Mouse (Mus musculus) liver (tissue): ENCODE measurements around the gene Olfr1336.
A peak's percentile ranks its signal among the peaks of the same experiment; 100 is the strongest.
"Not testable (repeated sequence)": the region's sequence is repeated elsewhere in the genome, so short reads cannot be mapped to it uniquely, and the experiment has no call there.

ENCODE experiments used
- DNase-seq: peaks from one replicate; pipeline ENCODE4 v3.0.0-alpha.2; 2020; ENCODE audit warnings: mixed read lengths

The Olfr1336 gene

DNA sequence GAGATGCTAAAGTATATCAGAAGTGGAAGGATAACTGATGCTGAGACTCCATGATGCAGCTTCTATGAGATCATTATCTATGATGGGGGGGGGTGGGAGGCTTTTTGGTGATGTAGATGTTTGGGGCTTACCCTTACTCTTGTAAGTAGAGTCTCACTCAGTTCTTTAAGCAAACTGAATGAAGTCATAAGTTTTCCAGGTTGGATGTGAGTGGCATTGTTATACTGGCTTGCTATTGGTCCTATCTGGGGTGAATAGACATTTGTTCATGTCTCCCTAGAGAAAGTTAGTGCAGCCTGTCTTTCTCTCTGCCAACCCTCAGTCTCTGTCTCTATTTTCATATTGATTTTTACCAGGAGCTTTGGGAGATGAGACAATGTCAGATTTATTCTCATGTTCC lies at the start of gene Olfr1336:
Gene Olfr1336 (plus strand): TSS at position 301 of the 400 bp plus-strand sequence.
- DNase-seq = no peak

DNA sequence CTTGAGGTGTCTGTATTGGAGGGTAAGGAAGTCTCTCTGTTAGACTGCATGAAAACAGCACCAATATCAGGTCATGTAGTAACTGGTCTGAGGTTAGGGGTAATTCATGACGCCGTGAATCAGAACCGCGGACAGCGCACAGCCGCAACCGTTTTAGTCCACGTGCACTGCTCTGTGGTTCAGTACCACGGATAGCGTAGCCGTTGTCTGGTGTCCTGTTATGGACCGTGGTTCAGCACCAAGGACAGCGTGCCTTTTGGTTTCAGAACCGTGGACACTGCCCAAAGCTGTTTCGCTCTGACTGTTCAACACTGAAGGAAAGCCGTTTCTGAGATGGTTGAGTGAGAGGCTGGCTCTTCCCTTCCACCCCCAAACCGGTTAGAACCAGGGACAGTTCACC lies 45.9 kb upstream of the Olfr1336 start, which contains the start of gene Gm20715:
Gene Gm20715 (plus strand): TSS at position 235 of the 400 bp plus-strand sequence.
- DNase-seq = peak; percentile 89

DNA sequence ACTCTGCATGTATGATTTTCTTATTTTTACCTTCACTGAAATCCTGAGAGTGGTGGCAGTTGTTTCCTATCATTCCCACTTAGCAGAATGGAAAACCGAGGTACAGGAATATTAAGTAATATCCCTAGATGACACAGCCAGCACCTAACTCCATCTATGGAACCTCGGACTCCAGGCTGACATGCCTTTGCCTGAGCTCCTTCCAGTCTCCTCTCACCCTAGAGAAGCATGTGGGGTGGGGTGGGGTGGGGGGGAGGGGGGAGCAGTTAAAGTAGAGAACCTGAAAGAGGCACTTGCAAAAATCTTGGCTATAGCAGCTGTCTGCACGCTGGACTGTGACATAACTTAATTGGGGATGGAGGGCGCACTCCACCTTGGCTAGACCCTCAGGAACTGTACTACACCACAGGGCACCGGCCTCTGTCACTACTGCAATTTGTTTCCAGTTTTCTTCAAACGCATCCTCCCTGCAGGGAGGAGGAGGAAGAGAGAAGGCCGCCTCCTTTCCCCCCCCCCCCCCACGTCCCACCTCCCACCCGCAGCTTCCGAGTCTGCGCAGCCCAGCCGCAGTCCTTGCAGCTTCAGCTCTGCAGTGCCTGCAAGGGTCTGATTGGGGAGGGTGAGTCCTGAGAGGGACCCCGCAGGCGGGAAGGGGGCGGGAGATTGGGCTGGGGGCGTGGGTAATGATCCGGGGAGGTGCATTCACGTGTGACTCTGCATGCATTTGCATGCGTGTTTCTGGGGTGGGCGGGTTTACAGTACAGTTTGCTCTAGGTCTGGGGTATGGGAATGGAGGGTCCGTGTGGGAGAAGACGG lies 41.1 kb upstream of the Olfr1336 start:
- no peak for DNase-seq

DNA sequence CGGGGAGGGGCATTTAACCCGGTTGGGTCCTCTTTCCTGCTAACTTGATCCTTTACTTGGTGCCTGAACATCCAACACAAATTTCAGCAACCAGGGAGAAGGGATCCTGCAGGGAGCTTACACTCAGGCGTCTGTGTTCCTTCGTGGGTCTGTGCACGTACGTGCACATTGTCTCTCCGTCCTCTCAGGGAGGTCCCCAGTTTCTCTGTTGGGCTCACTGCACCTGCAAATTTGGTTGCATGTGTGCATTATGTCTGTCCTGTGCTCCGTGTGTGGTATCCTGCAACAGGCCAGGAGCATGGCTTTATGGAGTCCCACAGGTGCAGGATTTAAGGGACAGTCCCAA lies 40.6 kb upstream of the Olfr1336 start:
- DNase-seq = no peak

DNA sequence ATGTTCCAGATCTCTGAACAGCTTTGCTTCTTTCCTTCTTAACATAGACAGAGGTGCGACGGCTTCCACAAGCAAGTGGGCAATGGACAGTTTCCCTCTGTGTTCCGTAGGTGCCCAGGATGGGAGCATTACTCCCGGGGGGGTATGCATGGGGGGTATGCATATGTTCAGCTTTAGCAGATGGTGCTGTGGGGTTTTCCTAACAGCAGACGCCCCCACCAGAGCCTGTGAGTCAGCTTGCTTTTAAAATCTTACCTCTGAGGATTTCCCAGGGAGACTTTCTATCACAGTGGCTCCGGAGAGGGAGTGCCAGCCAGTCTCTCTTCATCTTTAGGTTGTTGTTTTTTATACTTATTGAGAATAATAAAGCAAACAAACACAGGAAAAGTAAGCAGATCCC lies 36.1 kb upstream of the Olfr1336 start:
- DNase-seq = no peak

DNA sequence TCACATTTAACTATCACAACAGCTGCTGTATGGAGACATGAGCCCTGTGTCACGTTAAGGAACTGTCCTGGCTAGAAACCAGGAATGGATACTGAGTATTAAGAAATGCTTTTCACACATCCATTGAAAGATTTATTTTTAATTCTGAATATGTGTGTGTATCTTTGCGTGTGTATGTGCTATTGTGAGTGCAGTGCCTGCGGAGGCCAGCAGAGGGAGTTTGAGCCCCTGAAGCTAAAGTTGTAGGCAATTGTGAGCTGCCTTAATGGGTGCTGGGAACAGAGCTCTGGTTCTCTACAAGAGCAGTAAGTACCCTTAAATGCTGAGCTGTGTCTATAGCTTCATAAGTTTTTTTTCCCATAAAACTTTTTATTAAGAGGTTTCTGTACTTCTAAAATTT lies 26.6 kb upstream of the Olfr1336 start:
- DNase-seq = no peak

DNA sequence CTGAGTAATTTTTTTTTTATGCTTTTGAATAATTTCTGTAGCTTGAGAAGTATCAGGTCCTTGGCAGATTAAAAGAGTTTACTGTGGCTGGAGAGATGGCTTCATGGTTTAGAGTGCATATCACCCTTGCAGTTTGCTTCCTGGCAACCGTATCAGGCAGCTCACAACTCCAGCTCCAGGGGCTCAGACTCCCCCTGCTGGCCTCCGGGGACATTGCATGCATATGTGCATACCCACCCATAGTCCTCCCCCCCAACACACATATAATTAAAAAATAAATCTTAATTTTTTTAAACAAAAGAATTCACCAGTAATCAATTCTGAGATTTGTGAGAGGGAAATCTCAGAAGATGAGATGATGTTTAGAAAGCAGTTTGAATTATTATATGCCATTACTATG lies 25.6 kb upstream of the Olfr1336 start:
- peak; percentile 50 for DNase-seq

DNA sequence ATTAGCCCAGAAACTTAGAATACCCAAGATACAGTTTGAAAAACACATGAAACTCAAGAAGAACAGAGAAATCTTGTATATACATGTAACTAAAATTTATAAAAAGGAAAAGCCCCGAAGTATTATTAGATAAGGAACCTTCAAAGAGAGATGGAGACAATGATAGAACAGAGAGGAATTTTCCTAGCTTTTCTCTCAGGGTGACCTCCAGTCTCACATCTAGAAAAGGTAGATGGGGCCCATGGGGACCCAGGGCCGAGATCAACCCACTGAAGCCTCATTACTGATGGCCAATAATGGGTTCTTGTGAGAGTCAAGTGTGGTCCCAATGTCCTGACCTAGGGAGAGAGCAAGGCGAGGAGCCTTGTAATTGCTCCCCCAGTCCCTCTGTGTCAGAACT lies 17.6 kb upstream of the Olfr1336 start, which contains the start of gene Olfr1344:
Gene Olfr1344 (plus strand): TSS at position 301 of the 400 bp plus-strand sequence.
- no peak for DNase-seq

DNA sequence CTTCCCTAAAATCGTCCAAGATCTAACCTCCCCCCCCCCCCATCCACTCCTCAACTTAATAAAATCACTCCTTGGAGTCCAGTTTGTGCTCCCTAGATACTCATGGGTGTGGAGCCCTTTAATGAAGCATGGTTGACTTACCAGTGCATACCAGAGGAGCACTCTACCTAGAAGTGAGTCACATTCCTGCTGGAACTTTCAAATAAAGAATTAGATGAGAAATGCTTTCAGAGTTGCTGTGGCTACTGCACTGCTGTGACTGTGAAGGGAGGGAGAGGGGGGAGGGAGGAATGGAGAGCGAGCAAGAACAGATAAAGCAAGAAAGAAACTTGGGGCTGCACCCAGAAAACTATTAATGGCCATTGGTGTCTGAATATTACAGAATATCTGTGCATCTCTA lies 14.8 kb upstream of the Olfr1336 start:
- DNase-seq = no peak

DNA sequence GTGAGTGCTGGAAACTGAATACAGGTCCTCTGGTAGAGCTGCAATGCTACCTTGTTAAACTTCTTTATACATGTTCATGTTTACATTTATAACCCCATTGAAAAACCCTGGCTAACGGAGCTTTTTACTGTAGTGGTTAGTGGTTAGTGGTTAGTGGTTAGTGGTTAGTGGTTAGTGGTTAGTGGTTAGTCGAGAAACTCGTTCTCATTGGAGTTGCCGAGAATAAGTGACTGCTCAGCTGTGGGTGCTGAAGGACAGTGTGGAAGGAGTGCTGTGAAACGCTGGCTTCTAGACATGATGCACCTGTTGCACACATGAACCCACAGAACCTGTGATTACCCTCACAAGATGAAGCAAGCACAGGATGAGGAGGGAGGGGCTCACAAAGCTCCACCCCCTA lies 8.2 kb upstream of the Olfr1336 start:
- no peak for DNase-seq

DNA sequence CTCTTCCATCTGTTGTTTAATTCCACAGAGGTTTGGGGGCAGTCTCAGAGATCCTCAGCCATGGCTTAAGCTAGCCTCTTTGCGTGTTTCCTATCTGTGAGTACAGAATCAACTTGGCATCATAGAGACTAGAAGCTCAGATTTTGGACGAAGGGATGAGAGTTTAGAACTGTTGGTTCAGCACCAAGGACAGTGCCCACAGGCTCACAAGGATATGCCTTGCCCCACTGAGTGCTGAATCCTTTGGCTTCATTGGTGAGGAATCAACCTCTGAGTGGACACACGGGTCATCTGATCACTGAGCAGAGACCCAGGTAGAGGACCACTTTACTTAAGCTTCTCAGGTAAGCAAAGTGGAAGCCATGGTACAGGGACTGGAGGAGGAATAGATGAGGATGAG lies 431 bp downstream of the Olfr1336 start:
- no peak for DNase-seq

DNA sequence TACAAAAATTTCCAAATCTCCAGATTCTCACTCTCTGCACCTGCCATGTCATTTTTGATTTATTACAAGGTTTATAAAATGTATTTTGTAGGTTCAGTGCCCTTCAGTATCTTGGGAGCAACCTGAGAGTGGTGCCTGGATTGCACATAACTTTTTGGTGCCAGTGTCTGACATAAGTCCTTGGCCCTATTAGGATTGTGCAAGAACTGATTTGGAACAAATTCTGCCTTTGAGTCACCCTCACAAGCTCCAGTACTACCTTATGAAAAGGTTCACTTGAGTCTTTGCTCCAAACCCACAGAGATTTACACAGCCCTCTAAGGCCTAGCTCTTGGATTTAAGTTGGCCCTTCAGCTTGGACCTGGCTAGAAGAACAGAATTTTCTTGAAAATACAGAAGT lies 11.0 kb downstream of the Olfr1336 start, which contains the start of gene Olfr1346:
Gene Olfr1346 (plus strand): TSS at position 151 of the 400 bp plus-strand sequence.
- DNase-seq = no peak

DNA sequence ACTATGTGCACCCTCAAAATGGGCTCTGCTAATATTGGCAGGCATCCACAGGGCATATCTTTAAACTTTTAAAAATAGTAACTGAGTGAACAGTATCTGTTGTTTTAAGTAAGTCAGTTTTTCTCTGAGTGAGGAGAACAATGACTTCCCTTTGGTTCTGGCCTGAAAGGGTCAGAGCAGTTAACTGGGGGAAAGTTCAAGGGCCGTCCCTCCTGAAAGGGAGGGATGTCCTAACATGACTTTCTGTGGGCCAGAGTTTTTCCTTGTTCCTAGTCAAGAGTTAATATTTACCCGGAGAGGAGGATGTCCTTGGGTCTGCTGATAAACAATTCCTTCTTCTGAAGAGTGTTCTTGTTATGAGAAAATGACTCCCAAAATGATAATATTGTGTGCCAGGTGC lies 21.7 kb downstream of the Olfr1336 start:
- not testable (repeated sequence) for DNase-seq

DNA sequence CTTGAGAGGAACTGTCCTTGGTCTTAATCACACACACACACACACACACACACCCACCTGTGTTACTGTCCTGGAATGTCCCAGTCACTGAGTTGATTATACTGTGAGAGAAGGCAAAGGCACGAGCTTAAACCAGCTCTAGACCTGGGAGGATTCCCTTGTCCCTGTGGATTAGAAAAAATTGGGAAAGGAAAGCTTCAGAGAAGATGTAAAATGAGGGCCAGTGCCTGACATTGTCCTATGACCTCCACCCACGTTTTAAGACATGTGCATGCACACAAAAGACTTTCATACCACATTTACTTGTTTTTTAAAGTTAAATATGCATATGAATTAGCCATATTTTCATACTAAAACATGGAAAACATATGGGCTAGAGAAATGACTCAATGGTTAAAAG lies 30.9 kb downstream of the Olfr1336 start, which contains the start of gene Olfr5:
Gene Olfr5 (minus strand): TSS at position 101 of the 400 bp plus-strand sequence.
- no peak for DNase-seq

DNA sequence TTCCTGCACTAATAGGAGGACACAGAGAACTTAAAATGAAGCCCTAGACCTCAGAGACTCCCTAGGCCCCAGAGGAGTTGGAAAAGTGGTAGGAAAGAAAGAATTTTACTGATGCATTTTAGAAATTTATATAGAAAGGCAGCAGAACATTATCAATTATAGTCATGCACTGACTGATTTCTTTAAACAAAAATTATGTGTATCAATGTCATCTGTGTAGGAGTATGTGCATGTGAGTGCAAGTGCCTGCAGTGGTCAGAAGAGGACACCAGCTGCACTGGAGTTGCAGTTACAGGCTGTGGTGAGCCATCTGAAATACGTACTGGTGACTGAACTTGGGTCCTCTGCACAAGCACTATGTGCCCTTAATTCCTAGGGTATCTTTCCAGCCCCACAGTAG lies 43.7 kb downstream of the Olfr1336 start, which contains the start of gene Olfr1347:
Gene Olfr1347 (minus strand): TSS at position 101 of the 400 bp plus-strand sequence.
- no peak for DNase-seq

DNA sequence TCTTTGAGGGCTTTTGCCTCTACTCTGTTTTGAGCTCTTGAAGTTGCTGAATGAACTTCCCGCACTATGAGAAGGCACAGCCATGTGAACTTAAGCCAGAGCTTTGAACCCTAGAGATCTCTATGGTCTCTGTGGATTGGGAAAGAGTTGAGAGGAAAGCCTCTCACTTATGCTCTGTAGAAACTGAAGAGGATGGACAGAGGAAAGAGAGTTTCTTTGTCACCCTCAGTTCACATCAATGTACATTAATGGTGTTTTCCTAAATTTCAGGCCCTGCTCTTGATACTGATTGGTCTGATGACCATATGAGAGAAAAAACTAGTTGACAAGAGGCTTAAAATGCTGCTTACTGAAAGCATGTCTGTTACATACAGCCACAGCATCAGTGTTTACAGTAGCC lies 52.7 kb downstream of the Olfr1336 start, which contains the start of gene Olfr1348:
Gene Olfr1348 (minus strand): TSS at position 101 of the 400 bp plus-strand sequence.
- DNase-seq = no peak
